In the genomic region with DNA sequence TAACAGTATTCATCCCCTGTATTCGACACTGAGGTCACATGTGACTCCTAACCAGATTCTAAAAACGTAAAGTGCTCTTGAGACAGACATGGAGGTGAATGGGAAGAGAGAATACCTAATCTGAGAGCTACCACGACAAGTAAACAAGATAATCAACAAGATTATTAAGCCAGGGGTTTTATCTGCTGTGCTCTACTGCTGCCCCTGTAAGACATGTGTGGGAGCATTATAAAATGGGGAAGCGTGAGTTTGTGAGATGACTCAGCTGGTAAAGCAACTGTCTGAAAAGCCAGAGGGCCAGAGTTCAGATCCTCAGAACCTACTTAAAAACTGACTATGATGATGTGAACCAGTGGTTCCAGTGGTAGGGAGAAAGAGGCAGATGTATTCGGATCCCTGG, we compare ENCODE assay signal across 19 mouse cellular contexts. TPM values are rescaled to one million over a fixed set of nuclear protein-coding genes. Genes with fewer than 3 reads are reported as not detected.
"Had no signal": no experiment of that assay in that cellular context is flagged by ENCODE, and none has a peak within 500 bp of the region (broad histone marks: within the 10 kb centered on the region; RNA-seq: fewer than 3 reads in every experiment).

No protein-coding gene starts in this region.

- DNase-seq: lung, adult 18-20 months; lung, embryonic 14.5 days; lung, postnatal 14 days; lung, postnatal 36 days; right cerebral cortex, postnatal 14 days; spleen, adult 18-20 months; thymus, adult 18-20 months; thymus, postnatal 14 days; thymus, postnatal 36 days had no signal

- H3K9ac ChIP-seq: lung, embryonic 14.5 days; midbrain, embryonic 13.5 days; midbrain, embryonic 15.5 days; neural tube, embryonic 12.5 days had no signal

- H3K9me3 ChIP-seq: midbrain, embryonic 13.5 days; midbrain, embryonic 15.5 days; neural tube, embryonic 12.5 days had no signal

- H3K36me3 ChIP-seq: midbrain, embryonic 13.5 days; midbrain, embryonic 15.5 days; neural tube, embryonic 12.5 days had no signal

- H3K4me1 ChIP-seq: midbrain, embryonic 13.5 days; midbrain, embryonic 15.5 days; neural tube, embryonic 12.5 days had no signal

- H3K27ac ChIP-seq: macrophage; midbrain, embryonic 13.5 days; midbrain, embryonic 15.5 days; neural tube, embryonic 12.5 days had no signal

- H3K4me2 ChIP-seq: lung, embryonic 14.5 days; midbrain, embryonic 11.5 days; midbrain, embryonic 13.5 days; midbrain, embryonic 15.5 days; neural tube, embryonic 12.5 days had no signal

- H3K4me3 ChIP-seq: midbrain, embryonic 13.5 days; midbrain, embryonic 15.5 days; neural tube, embryonic 12.5 days had no signal

- ATAC-seq: midbrain, embryonic 13.5 days; midbrain, embryonic 15.5 days had no signal

- H3K27me3 ChIP-seq: midbrain, embryonic 13.5 days; midbrain, embryonic 15.5 days; neural tube, embryonic 12.5 days had no signal

RNA-seq across cellular contexts. Expression of a gene that starts 22.7 kb away (rescaled TPM):
- total RNA-seq: megakaryocyte, adult 5-6 weeks; megakaryocyte-erythroid progenitor cell, adult 5-6 weeks; monocyte, adult 5-6 weeks; neutrophil, adult 5-6 weeks had no signal
- polyA plus RNA-seq: macrophage; small intestine, adult 2 months had no signal
